Mouse (Mus musculus) adrenal gland, postnatal 14 days (tissue): ENCODE measurements around the gene Nfe2l1. TPM values are rescaled to one million over a fixed set of nuclear protein-coding genes. Genes with fewer than 3 reads are reported as not detected.
A peak's percentile ranks its signal among the peaks of the same experiment; 100 is the strongest.
"Not testable (repeated sequence)": the region's sequence is repeated elsewhere in the genome, so short reads cannot be mapped to it uniquely, and the experiment has no call there.

ENCODE experiments used
- DNase-seq: peaks from one replicate; pipeline ENCODE4 v3.0.0; 2021; ENCODE audit warnings: mixed read lengths
- total RNA-seq: library from RNA; stranded (reverse); gene quantifications from 2 replicates; pipeline ENCODE4 v1.2.3, GENCODE M21; 2021

The Nfe2l1 gene
- total RNA-seq, 1 experiment from 2014 or later: 362 TPM

DNA sequence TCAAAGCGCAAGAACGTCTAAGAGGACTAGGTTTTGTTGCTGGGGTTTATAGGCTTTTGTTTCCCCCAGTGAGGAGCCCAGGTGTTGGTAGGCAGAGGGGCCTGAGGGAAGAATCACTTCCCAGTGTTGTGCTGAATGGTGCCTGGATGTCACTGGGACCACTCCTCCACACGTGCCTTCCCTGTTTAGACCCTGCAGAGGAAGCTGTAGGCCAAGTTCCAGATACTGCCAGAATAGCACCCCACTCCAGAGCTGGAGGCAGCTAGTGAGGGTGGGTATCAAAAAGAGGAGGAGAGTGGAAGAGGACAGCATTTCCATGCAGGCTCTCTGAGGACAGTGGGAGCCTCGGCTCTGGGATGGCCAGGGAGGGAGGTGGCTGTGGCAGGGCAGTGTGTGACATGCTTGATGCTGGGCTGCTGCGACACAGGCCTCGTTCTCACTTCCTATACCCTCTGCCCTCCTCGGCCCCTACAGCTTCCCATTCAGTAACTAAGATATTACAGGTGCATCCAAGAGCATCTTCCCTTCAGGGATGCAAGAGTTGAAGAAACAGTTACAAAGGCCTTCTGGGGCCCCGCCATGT, 11.5 kb downstream of the Nfe2l1 start:
- no peak for DNase-seq

DNA sequence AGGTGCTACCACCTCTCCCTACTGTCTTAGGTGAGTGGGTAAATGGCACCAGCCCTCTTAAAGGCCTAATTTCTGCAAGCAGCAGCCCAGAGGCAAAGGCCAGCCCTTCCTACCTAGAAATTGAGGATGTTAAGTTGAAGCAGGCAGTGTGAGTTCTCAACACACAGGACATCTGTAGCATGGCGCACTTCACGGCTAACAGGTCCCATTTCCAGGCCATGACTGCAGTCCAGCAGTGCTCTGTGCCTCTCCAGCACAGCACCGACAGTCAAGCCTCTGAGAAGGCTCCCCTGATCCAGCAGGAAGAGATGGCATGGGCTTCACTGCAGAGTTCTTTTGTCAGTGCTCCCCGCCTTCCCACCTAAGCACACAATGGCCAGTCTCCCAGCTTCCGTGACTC, 12.8 kb downstream of the Nfe2l1 start:
- no peak for DNase-seq

DNA sequence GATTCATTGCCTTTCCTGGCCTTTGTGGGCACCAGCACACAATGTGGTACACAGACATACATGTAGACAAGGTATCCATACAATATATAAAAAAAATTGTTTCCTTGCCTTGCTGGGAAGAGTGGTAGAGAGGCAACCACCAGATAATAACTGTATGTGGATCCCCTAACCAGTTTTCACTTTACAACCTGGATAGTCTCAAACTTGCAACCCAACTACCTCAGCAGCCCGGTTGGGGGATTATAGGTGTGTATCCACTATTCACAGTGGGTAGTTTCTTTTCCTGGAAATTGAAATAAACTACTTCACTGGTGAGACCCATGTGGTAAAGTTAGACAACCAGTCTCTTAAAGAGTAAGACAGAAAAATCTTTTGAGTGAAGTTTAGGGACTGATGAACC, 13.3 kb downstream of the Nfe2l1 start:
- DNase-seq: no peak

DNA sequence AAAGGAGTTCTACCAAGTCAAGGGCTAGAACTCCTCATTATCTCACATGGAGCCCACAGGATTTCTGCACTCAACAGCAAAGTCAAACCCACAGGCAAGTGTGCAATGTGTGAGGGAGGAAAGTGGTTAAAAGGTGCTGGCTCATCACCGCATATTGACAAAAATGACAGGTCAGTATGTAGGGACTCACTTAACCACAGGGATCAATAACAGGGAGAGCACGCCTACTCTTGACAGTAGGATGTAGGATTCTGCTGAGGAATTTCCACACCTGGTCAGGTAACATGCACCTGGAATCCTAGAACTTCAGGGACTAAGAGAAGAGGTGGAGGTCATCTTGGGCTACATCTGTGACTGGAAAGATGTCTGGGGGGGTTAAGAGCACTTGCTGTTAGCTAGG, 13.9 kb downstream of the Nfe2l1 start:
- DNase-seq: no peak

DNA sequence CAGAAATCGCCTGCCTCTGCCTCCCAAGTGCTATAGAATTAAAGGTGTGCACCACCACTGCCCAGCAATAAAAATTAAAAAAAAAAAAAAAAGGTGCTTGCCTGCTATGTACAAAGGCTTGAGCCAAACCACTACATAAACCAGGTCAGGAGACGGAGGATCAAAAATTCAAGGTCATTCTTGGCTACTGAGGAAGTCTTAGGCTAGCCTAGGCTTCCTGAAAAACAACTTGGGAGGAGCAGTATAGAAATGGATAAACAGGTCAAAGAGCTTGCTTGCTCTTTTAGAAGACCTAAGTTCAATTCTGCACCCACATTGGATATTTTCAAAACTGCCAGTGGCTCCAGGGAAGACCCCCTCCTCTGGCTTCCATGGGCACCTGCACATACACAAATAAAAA, 15.3 kb downstream of the Nfe2l1 start:
- no peak for DNase-seq

DNA sequence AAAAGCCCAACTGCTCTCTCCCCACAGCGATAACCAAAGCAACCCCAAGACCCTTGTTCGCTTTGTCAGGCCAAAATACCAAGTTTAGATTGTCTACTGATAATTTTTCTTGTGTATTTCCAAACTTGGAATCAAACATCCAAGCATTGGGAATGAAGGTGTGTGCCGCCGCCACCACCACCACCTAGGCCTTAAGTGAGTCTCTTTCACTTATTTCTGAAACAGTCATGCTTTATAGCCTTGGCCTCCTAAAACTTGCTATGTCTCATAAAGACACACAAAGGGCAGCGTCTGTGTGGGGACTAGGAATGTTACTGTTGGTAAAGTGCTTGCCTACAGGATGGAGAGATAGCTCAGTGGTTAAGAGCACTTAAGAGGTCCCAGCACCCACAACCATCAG, 15.8 kb downstream of the Nfe2l1 start:
- no peak for DNase-seq

DNA sequence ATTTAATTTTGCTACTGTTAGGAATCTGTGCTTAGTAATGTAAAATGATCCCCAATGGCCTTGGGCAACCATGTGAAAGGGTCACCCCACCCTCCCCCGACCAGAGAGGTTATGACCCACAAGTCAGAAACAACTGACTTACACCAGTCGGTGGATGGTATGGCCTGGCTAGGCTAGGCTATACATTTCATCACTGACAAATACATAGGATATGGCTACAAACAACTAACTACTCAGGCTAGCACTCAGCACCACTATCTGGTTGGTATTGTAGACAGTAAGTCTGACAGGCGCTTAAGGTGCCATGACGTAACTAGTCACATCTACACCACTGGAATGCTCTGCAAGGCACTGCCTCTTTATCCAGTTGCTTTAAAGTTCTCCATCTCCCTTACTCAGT, 16.3 kb downstream of the Nfe2l1 start:
- no peak for DNase-seq

- DNase-seq: not testable (repeated sequence)
Observed at GRCm38 (mm10) chr11:96811188-96811587, 18.6 kb downstream of the Nfe2l1 start.

GRCm38 (mm10) chr11:96809562-96810235, 20.1 kb downstream of the Nfe2l1 start:
- DNase-seq: no peak

DNA sequence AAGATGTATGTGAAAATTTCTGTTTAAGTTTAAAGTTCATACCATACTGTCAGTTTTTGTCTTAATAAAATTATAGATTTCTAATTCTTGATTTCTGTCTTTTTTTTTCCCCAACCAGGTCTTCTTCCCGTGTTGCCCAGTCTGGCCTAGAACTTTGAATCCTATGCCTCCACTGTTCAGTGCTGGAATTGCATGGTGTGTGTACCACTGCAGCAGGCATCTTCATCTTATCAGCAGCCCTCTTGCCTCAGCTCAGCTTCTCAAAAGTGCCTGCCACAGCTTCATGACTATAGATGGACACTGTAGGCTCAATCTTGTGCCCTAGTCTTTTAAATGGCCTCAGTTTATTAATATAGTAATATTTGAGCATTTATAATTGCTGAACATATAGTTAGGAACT, 21.7 kb downstream of the Nfe2l1 start:
- DNase-seq: no peak

GRCm38 (mm10) chr11:96805606-96806005, 24.2 kb downstream of the Nfe2l1 start:
- DNase-seq: no peak

- DNase-seq: no peak
Observed at GRCm38 (mm10) chr11:96799511-96799910, 30.3 kb downstream of the Nfe2l1 start.

- DNase-seq: no peak
Observed at GRCm38 (mm10) chr11:96796586-96796985, 33.2 kb downstream of the Nfe2l1 start.

DNA sequence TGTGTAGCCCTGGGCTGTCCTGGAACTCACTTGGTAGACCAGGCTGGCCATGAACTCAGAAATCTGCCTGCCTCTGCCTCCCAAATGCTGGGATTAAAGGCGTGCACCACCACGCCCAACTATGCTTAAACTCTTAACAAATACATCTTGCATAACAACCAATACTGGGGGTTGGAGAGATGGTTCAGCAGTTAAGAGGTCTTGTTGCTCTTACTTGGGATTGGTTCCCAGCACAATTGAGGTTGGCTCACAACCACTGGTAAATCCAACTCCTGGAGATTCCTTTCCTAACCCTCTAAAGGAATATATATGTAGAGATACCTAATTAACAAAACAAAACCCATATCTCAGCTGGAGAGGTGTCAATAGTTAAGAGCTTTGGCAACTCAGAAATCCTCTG, 33.7 kb downstream of the Nfe2l1 start:
- no peak for DNase-seq

GRCm38 (mm10) chr11:96795491-96795890, 34.3 kb downstream of the Nfe2l1 start:
- no peak for DNase-seq

DNA sequence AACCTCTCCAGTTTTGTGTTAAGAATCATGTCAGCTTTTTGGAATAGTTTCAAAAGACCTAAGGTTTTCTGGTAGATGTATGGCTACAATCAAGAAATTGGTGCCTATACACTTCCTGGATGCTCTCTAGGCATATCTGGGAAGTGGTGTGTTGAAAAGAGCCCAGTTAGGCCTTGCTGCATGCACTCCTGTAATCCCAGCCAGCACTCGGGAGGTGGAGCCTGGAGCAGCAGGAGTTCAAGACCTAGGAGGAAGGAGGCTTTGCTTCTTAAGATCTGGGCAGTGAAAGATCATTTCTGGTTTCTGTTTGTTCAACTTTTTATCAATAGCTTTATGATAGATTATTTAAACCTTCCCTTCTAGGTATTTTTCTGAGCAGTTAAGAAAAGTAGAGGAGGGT, 39.1 kb downstream of the Nfe2l1 start:
- no peak for DNase-seq

GRCm38 (mm10) chr11:96789990-96790389, 39.8 kb downstream of the Nfe2l1 start:
- DNase-seq: no peak

DNA sequence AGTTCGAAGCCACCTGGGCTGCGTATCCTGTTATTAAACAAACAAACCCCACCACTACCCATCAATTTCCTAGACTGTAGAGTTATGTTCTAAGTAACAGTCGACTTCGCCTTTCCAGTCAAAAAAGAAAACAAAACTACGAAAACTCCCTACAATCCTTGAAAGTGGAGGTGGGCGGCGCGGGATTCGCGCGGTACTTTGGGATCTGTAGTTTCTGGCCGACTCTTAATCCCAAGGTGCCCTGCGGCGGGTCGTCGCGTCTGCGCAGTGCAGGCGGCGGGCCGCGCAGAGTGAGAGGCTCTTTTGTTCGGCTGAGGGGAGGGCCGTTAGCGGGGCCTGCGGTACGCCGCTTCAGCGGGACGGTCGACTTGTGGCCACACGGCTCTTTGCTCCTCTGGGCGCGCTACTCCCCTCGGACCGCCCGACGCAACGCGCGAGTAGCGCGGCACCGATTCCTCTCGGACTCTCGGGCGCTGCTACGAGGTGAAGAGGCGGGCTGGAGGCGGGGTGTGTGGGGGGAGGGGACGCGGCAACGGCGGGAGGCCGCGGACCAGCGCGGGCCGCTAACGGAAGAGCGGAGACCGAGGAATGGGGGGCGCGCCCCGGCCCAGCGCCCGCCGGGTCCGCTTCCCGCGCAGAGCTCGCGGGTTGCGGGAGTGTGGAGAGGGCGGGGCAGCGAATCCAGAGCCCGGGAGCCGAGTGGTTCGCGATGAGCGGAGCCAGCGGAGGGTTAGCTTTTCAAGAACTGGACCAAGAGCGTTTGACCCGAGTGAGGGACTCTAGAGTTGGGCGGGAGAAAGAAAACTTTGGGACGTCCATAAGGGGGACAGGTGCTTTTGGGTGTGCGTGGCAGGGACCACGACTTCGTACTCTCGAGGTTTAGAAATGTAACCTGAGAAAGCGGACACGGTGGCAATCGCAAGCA, 40.6 kb downstream of the Nfe2l1 start, which contains the start of gene Cbx1:
TSS of gene Cbx1 (plus strand) at position 257 of the 925 bp plus-strand sequence.
- DNase-seq: peak; percentile 95

- DNase-seq: no peak
Observed at GRCm38 (mm10) chr11:96786731-96787450, 42.9 kb downstream of the Nfe2l1 start.

- DNase-seq: peak; percentile 87
Observed at GRCm38 (mm10) chr11:96784847-96785246, 44.9 kb downstream of the Nfe2l1 start.

DNA sequence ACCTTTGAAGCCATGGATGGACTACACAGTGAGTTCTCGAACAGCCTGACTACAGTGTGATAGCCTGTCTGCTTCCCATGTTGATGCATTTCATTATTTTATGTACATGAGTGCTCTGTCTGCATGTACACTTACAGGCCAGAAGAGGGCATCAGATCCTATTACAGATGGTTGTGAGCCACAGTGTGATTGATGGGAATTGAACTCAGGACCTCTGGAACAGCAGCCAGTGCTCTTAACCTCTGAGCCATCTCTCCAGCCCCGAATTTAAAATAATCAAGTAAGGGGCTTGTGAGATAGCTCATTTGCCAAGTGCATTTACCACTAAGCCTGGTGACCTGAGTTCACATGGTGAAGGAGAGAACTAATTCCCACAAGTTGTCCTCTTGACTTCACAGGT, 48.3 kb downstream of the Nfe2l1 start:
- no peak for DNase-seq

DNA sequence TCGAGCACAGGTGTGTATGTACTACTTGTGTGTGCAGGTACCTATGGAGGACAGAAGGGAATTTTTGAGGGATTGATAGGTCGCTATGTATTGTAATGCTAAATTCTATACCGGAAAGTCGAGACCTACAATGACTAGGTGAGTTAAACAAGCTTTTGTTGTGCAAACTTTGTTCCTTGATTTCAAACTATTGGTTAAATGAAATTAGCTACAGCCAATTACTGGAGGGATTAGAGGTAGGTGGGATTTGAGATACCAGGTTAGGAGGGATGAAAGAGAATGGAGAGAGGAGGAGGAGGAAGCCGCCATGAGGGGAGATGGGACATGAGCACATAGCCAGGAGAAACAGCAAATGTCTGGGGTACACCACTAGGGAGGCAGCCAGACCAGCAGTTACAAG, 49.5 kb downstream of the Nfe2l1 start:
- DNase-seq: no peak
